Mouse (Mus musculus): ENCODE results near the gene Itgb5. TPM values are rescaled to one million over a fixed set of nuclear protein-coding genes. Genes with fewer than 3 reads are reported as not detected.

Gene Itgb5
- total and polyA plus RNA-seq, 3 experiments: 0.27 to 0.58 TPM; not detected in 1

GRCm38 (mm10) chr16:33795887-33796286 is 33.6 kb upstream of the Itgb5 start:
- Histone ChIP-seq H3K27me3 (ENCODE audit: control insufficient read depth in 1 of 2, insufficient read depth in 2 of 2, low read length in 2 of 2) (no peaks in the 10 kb centered on the region), H3K9ac (ENCODE audit: control insufficient read depth, low read depth, low read length, poor library complexity, severe bottlenecking) (peak overlapping the region; percentile 78), H3K27ac (ENCODE audit: control insufficient read depth, low read depth, low read length) (peak overlapping the region; percentile 98), H3K36me3 (ENCODE audit: control insufficient read depth in 1 of 2, insufficient read depth in 2 of 2, low read length in 2 of 2) (peaks cover 2 to 32% of the 10 kb centered on the region in 2 experiments; a peak in 3 of 4 replicates), H3K9me3 (replicated peaks; ENCODE audit: insufficient read depth, low read length) (no peaks in the 10 kb centered on the region), H3K4me3 (ENCODE audit: control insufficient read depth in 1 of 2, insufficient read depth in 1 of 2, low read depth in 2 of 2, low read length in 2 of 2) (peak overlapping the region; percentile 55 to 66), H3K4me1 (ENCODE audit: control insufficient read depth in 1 of 2, insufficient read depth in 2 of 2, low read length in 2 of 2) (peaks cover 5 to 32% of the 10 kb centered on the region in 2 experiments; a peak in 3 of 4 replicates), H3K79me2 (ENCODE audit: control insufficient read depth, insufficient read depth, low read length, poor library complexity) (peaks cover 33% of the 10 kb centered on the region)
- DNase-seq (ENCODE audit: low read depth, low spot score): peak; percentile 87
- no peak for TF ChIP-seq RCOR1 (IDR thresholded peaks at IDR 0.05; ENCODE audit: low read depth, low read length)
- no peak for TF ChIP-seq CTCF (IDR thresholded peaks at IDR 0.05 in 2 of 3, conservative IDR thresholded peaks at IDR 0.05 in 1 of 3; ENCODE audit: control insufficient read depth in 1 of 3, insufficient read depth in 1 of 3, low read depth in 2 of 3, low read length in 3 of 3, poor library complexity in 1 of 3, severe bottlenecking in 1 of 3)
- TF ChIP-seq GATA1 (IDR thresholded peaks at IDR 0.05; ENCODE audit: low read depth, low read length): no peak
- TF ChIP-seq SIN3A (IDR thresholded peaks at IDR 0.05; ENCODE audit: low read length): peak; percentile 66; the same call in 1 of the 2 replicates
- no peak for TF ChIP-seq SMC3 (IDR thresholded peaks at IDR 0.05; ENCODE audit: low read depth, low read length)
- peak; percentile 54 to 73 for TF ChIP-seq EP300 (IDR thresholded peaks at IDR 0.05; ENCODE audit: low read depth in 1 of 2, low read length in 2 of 2)
- no peak; the same call in 1 of the 2 replicates for TF ChIP-seq MAX (IDR thresholded peaks at IDR 0.05; ENCODE audit: low read length)
- no peak for TF ChIP-seq NRF1 (IDR thresholded peaks at IDR 0.05; ENCODE audit: insufficient read depth, low read depth, low read length, poor library complexity, severe bottlenecking)
- TF ChIP-seq MEF2A (IDR thresholded peaks at IDR 0.05; ENCODE audit: extremely low read depth, insufficient replicate concordance, low read depth, low read length, poor library complexity, severe bottlenecking): no peak
- peak; percentile 11; the same call in 1 of the 2 replicates for TF ChIP-seq MYC (IDR thresholded peaks at IDR 0.05; ENCODE audit: low read depth, low read length)
- TF ChIP-seq POLR2AphosphoS5 (IDR thresholded peaks at IDR 0.05; ENCODE audit: borderline replicate concordance, low read depth, low read length): 0 out of 2 replicates have a peak, but pooled peaks have one; percentile 23
- TF ChIP-seq MAZ (IDR thresholded peaks at IDR 0.05; ENCODE audit: low read depth, low read length): no peak
- no peak for TF ChIP-seq MAFK (IDR thresholded peaks at IDR 0.05; ENCODE audit: borderline replicate concordance, low read depth, low read length)
- peak; percentile 45; the same call in 1 of the 2 replicates for TF ChIP-seq NELFE (IDR thresholded peaks at IDR 0.05; ENCODE audit: low read depth, low read length)
- TF ChIP-seq TCF12 (IDR thresholded peaks at IDR 0.05; ENCODE audit: low read depth, low read length): no peak
- TF ChIP-seq CHD1 (IDR thresholded peaks at IDR 0.05; ENCODE audit: low read depth, low read length): no peak
- TF ChIP-seq E2F4 (IDR thresholded peaks at IDR 0.05; ENCODE audit: borderline replicate concordance, low read depth, low read length): 0 out of 2 replicates have a peak, but pooled peaks have one; percentile 36
- no peak for TF ChIP-seq RAD21 (IDR thresholded peaks at IDR 0.05; ENCODE audit: low read depth, low read length)
- TF ChIP-seq BHLHE40 (IDR thresholded peaks at IDR 0.05; ENCODE audit: borderline replicate concordance, low read depth, low read length): no peak
- TF ChIP-seq CHD2 (IDR thresholded peaks at IDR 0.05; ENCODE audit: low read length): no peak
- peak; percentile 29 to 67; a peak in 1 of 4 replicates for TF ChIP-seq POLR2A (IDR thresholded peaks at IDR 0.05; ENCODE audit: control insufficient read depth in 1 of 2, insufficient read depth in 1 of 2, low read depth in 1 of 2, low read length in 2 of 2, poor library complexity in 1 of 2)
- TF ChIP-seq ZNF384 (IDR thresholded peaks at IDR 0.05; ENCODE audit: low read depth, low read length): no peak
- no peak for TF ChIP-seq GABPA (IDR thresholded peaks at IDR 0.05; ENCODE audit: low read depth, low read length)
- TF ChIP-seq TAL1 (IDR thresholded peaks at IDR 0.05; ENCODE audit: low read length): no peak
- no peak for TF ChIP-seq USF1 (IDR thresholded peaks at IDR 0.05; ENCODE audit: low read depth, low read length)
- TF ChIP-seq ELF1 (IDR thresholded peaks at IDR 0.05; ENCODE audit: low read depth, low read length): peak; percentile 61
- TF ChIP-seq JUND (IDR thresholded peaks at IDR 0.05; ENCODE audit: low read depth, low read length): no peak
- no peak for TF ChIP-seq KAT2A (conservative IDR thresholded peaks at IDR 0.05; ENCODE audit: low read depth, low read length)
- TF ChIP-seq ZMIZ1 (IDR thresholded peaks at IDR 0.05; ENCODE audit: low read depth, low read length): no peak; the same call in 1 of the 2 replicates
- TF ChIP-seq ZC3H11A (IDR thresholded peaks at IDR 0.05; ENCODE audit: low read depth, low read length): no peak
- TF ChIP-seq POLR2AphosphoS2 (IDR thresholded peaks at IDR 0.05; ENCODE audit: low read length): no peak
- peak; percentile 61; the same call in 1 of the 2 replicates for TF ChIP-seq ETS1 (IDR thresholded peaks at IDR 0.05; ENCODE audit: low read depth, low read length)
- no peak for TF ChIP-seq UBTF (IDR thresholded peaks at IDR 0.05; ENCODE audit: borderline replicate concordance, insufficient read depth, low read depth, low read length)
- TF ChIP-seq MYB (IDR thresholded peaks at IDR 0.05; ENCODE audit: low read depth, low read length): peak; percentile 52; the same call in 1 of the 2 replicates
- TF ChIP-seq TBP (IDR thresholded peaks at IDR 0.05; ENCODE audit: low read depth, low read length): peak; percentile 83
- TF ChIP-seq HCFC1 (IDR thresholded peaks at IDR 0.05; ENCODE audit: low read depth, low read length): no peak
- TF ChIP-seq ZKSCAN1 (IDR thresholded peaks at IDR 0.05; ENCODE audit: low read depth, low read length): no peak
